Mouse (Mus musculus) gastrocnemius, postnatal 10 days (tissue): ENCODE data around the gene Gm31571. TPM values are rescaled to one million over a fixed set of nuclear protein-coding genes. Genes with fewer than 3 reads are reported as not detected.
"Not testable (repeated sequence)": the region's sequence is repeated elsewhere in the genome, so short reads cannot be mapped to it uniquely, and the experiment has no call there.

Experiments used
- DNase-seq: peaks from one replicate; pipeline ENCODE4 v3.0.0; 2021; ENCODE audit warnings: mixed read lengths
- long read RNA-seq, 2 experiments: library from polyadenylated mRNA; stranded (forward); transcript quantifications; one replicate each; pipeline ENCODE4 v2.0.0; 2021
- total RNA-seq, 2 experiments: library from RNA; stranded (reverse); gene quantifications; 2 replicates each; pipeline ENCODE4 v1.2.3; 2021

Gm31571 gene
- not detected for total RNA-seq
- long read RNA-seq, experiment 1 = 0 reads
- long read RNA-seq, experiment 2 = 0 reads

GRCm38 (mm10) chrY:22051253-22051652 lies at the start of gene Gm31571:
Gm31571 (minus strand) TSS chrY:22051353.
- DNase-seq = not testable (repeated sequence)
